Mouse (Mus musculus) megakaryocyte-erythroid progenitor cell, adult 5 weeks (primary cell): Measurements from ENCODE around the gene Pkib. TPM values are rescaled to one million over a fixed set of nuclear protein-coding genes. Genes with fewer than 3 reads are reported as not detected.

ENCODE experiments used
- polyA plus RNA-seq: library from polyadenylated mRNA; stranded (reverse); fragments of >175 nt; gene quantifications from 2 replicates; pipeline ENCODE4 v1.2.3, GENCODE M21; 2012

The Pkib gene
- 3.5 and 5.0 TPM in 2 replicates for polyA plus RNA-seq

DNA sequence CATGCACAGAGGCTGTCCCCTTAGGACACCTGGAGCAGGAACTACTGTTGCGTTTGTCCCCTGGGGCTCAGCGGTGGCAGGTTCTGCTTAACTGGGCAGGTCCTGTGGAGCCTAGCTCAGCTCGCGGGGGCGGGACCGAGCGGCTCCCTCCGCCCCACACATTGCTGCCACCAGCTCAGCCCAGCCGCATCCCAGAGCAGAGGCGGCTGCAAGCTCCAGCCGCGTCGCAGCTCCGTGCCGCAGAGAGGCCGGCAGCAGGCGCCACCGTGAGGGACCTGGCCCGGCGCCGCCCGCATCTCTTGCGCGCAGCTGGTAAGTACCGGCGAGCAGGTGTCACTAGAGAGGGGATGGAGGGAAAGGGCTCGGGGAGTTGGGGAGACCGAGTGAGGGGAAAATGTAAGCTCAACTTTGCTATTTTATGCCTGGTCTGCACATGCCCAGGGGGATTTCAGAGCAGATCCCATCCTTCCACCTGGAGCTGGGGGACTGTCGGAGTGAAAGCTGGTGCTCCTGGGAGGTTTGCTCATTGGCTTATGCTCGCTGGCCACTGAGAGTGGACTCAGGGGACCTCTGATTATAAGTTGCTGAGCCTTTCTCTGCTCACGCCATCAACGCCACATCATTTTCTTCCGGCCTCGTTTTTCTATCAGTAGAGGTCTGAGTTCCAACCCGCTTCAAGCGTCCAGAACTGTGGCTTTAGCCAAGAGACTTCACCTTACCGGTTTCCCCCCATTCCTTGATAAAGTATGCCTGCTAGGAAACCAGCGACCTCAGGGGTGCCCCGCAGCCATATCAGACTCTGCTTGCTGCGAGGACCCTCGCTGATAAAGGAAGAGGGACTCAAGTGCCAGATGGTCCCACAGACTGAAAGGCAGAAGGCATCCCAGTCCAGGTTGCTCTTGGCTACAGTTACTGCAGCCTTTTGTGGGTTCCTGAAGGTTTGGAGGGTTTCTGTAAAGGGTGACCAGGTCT, at the start of gene Pkib:
Gene Pkib (plus strand): TSS at position 86 of the 972 bp plus-strand sequence.

DNA sequence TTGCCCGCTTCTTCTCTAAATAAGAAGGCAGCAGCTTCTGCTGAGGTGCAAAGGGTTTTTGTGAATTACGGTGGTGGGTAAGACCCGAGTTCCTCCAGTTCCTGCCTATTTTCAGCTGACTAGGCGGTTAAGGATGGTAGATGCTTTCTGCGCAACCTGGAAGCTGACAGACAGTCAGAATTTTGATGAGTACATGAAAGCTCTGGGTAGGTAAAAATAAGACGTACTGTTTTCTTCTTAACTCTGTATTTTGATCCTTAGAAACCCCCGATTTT, 153.0 kb downstream of the Pkib start, which contains the start of gene Fabp7:
Gene Fabp7 (plus strand): TSS at position 6 of the 275 bp plus-strand sequence.

Other genes starting within 250 kb of the Pkib start
- gene Hsf2, start 145.6 kb upstream of the Pkib start, polyA plus RNA-seq = 0.86 and 0.95 TPM in 2 replicates
- 5.7 and 8.9 TPM in 2 replicates for gene Serinc1, start 99.5 kb upstream of the Pkib start, polyA plus RNA-seq
- not detected in 2 replicates for gene Fabp7, start 152.9 kb downstream of the Pkib start, polyA plus RNA-seq
- gene Smpdl3a, start 162.4 kb downstream of the Pkib start, polyA plus RNA-seq = 29.1 and 54.3 TPM in 2 replicates